Mouse (Mus musculus) WW6 (cell line): ENCODE measurements at regions not wholly inside any gene's neighbourhood (a gene's known extent, or its start where the extent isn't known, plus 50 kb on each side); places are given as distances from the start of the nearest gene placed in this dataset.
"Not testable (repeated sequence)": the region's sequence is repeated elsewhere in the genome, so short reads cannot be mapped to it uniquely, and the experiment has no call there.

Experiments used
- DNase-seq: peaks from one replicate; pipeline ENCODE4 v3.0.0-alpha.2; 2013; ENCODE audit warnings: low read depth, low spot score

- DNase-seq = no peak
Measured at GRCm38 (mm10) chr8:12451857-12452256, 56.8 kb downstream of the Sox1 start.

- DNase-seq = not testable (repeated sequence)
Measured at GRCm38 (mm10) chr8:12455376-12455775, 60.3 kb downstream of the Sox1 start.

DNA sequence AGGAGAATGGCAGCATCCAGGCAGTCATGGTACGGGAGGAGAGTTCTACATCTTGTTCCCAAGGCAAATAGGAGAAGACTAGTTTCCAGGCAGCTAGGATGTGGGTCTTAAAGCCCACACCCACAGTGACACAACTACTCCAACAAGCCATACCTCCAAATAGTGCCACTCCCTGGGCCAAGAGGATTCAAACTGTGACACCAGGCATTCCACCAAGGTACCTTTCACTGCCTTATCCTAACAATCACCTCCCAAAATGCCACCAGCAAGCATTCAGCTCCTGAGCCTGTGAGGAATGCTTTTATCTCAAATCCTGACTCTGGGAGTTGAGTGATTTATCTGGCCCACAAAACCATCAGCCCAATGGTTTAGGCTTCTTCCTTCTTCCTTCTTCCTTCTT, 61.2 kb downstream of the Sox1 start:
- DNase-seq = no peak

GRCm38 (mm10) chr8:12457015-12457414, 61.9 kb downstream of the Sox1 start:
- DNase-seq = no peak

DNA sequence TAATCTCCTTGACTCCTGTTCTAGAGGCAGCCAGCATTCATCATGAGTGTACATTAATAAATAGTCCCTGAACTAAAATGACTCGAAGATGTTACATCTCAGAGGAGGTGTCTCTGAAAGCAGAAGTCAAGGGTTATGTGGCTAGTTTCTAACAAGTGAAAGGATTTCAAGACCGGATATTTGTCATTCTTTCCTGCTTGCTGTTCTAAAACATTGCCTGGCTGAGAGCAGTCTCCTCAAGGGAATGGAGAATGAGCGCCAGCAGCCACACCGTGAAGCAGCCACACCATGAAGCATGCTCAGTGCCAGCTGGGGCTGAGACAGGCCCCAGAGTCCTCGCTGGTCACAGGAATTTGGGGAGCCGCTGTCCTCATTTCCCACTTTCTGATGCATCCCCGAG, 71.8 kb downstream of the Sox1 start:
- DNase-seq = no peak

- DNase-seq = no peak
Measured at GRCm38 (mm10) chr8:12467386-12468326, 72.6 kb downstream of the Sox1 start.

DNA sequence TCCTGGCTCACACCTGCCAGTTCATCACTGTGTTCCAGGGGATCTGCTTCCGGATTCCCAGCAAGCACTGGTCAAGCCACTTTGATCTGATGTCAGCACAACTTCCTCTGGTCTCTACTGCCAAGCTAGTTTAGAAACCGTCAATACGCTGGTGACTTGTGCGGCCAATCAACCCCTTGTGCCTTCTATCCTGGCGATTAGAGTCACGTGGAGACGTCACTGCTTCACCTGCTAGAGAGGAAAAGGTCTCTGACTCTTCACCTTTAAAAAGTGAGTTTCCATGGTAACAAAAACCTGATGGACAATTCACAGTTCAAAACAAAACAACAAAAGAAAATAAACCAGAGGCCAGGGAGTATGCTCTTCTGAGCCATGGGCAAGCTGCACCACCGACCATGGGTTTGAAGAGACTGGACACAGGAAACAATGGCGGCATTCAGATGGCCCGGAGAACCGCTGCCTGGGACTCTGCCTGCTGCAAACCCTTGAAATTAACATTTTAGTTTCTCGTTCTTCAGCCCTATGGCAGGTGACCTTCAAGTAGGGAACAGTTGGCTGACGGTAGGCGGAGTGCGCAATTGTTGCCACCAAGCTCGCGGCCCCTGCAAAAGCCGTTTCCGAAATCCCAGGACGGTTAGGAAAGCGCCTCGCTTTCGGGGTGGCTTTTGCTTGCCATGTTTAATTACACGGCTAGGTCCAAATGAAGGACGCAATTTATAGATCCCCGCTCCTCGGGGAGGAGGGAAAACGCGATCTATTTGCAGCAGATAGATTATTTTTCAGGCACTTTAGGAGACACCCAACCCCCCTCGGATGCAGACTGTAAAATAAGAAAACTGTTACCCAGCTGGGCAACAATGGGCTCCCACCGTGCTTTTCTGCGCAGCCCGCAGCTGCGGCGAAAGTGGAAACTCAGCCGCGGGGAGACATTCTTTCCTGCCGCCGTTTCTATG, 82.6 kb downstream of the Sox1 start:
- no peak for DNase-seq

GRCm38 (mm10) chr8:12481918-12482317, 86.8 kb downstream of the Sox1 start:
- DNase-seq = no peak

GRCm38 (mm10) chr8:12483551-12483950, 88.5 kb downstream of the Sox1 start:
- no peak for DNase-seq

DNA sequence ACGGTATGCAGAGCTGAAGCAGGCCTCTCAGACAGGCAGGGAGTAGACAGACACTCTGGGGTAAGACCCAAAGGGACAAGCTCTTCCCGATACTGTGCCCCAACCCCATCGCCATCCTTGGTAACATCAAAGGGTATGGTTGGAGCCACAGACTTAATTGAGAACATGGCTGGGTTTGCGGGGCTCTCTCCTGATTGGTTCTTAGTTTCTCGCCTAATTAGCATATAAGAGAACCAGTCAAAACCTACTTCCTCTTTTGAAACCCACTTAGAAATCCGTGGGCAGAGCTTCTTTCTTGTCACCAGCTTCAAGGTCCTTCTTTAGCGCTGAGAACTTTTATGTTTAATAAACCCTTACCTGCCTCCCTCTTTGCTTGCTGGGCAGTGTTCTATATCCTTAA, 87.5 kb upstream of the Spaca7 start:
- no peak for DNase-seq

DNA sequence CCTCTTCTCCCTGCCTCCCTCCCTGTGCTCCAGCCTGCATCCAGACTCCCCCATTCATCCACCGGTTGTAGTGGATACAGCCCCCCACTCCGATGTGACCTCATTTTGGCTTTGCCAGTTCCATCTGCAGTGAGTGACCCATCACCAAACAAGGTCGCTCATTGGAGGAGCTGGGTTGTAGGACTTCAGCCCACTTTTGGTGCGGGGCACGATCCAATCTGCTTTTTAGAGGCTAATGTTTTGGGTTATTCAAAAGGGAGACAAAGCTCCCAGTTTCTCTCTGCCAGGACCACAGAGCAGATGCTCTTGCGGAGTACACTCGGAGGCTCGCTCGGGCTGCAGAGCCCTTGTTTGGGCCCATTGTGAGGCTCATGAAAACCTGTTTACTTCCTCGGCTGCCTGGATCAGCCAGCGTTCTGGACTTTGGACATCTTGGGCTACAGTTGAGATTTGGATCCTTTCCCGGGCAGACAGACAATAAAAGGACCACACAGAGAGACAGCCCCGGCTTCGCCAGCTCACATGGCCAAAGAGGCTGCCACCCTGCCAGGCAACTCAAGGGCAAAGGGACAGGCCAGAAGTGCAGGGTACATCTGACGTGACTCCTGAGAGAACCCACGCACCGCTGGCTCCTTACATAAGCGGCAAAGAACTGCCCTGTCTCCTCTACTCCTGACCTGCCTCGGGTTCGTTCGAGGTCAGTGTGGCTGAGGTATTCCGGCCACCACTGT, 86.3 kb upstream of the Spaca7 start:
- no peak for DNase-seq

GRCm38 (mm10) chr8:12487201-12487600, 85.6 kb upstream of the Spaca7 start:
- DNase-seq = no peak

- no peak for DNase-seq
Measured at GRCm38 (mm10) chr8:12489194-12489593, 83.6 kb upstream of the Spaca7 start.

- no peak for DNase-seq
Measured at GRCm38 (mm10) chr8:12491472-12491871, 81.4 kb upstream of the Spaca7 start.

- DNase-seq = no peak
Measured at GRCm38 (mm10) chr8:12492461-12492860, 80.4 kb upstream of the Spaca7 start.

- no peak for DNase-seq
Measured at GRCm38 (mm10) chr8:12494559-12494958, 78.3 kb upstream of the Spaca7 start.

- no peak for DNase-seq
Measured at GRCm38 (mm10) chr8:12497420-12497819, 75.4 kb upstream of the Spaca7 start.

GRCm38 (mm10) chr8:12499658-12500057, 73.2 kb upstream of the Spaca7 start:
- DNase-seq = peak; percentile 79

- no peak for DNase-seq
Measured at GRCm38 (mm10) chr8:12500291-12500690, 72.5 kb upstream of the Spaca7 start.

- DNase-seq = no peak
Measured at GRCm38 (mm10) chr8:12501824-12502223, 71.0 kb upstream of the Spaca7 start.

GRCm38 (mm10) chr8:12502321-12502775, 70.5 kb upstream of the Spaca7 start:
- peak; percentile 70 for DNase-seq

- no peak for DNase-seq
Measured at GRCm38 (mm10) chr8:12502856-12503255, 70.0 kb upstream of the Spaca7 start.
